ENCODE assay signal across 8 mouse cellular contexts in the genomic region with DNA sequence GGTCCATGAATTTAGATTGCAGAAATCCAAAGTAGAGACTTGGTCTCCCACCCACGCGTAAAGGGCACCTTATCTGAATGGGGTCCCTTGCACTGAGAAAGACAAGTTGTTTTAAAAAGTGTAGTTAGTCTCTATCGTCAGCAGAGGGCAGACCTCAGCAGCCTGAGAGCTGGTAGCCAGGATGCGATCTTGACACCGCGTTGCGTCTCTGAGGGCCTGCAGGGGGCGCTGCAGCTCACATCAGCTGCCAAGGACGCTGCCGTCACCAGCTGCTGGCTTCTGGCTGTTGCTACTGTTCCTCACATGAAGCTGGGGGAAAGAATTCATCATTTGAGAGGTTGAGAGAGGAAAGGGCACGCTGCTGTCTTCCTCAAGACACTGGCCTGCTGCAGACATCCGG. TPM values are rescaled to one million over a fixed set of nuclear protein-coding genes. Genes with fewer than 3 reads are reported as not detected.
DNase-seq lines count a peak whose midpoint lies in the region; ATAC-seq and TF ChIP-seq lines count a peak whose summit lies in the region.

No protein-coding gene starts in this region.

- H3K36me3 ChIP-seq in hindbrain, embryonic 13.5 days = no peaks in the 10 kb centered on the region

- in situ Hi-C loops in Patski (cut with MboI; ENCODE audit: low pct_unique_long_range_greater_than_20kb) = loop anchor here (5.0 to 10.0 kb wide), 3 partner anchors 134 to 446 kb away; no protein-coding TSS in a partner anchor

- CTCF ChIA-PET in Patski (lab: Charles Lee) = interaction anchor here (0.6 to 2.3 kb wide), 11 partner anchors 11 to 459 kb away, joined by 3 to 12 read pairs (median 4); no protein-coding TSS in a partner anchor

- peak; percentile 50 for DNase-seq in Patski (ENCODE audit: low read depth, low spot score)
- DNase-seq in cerebellum, adult 9-10 months = peak; percentile 85
- DNase-seq in frontal cortex, postnatal 25 days (ENCODE audit: low spot score in 2 of 2) = peak; percentile 76 to 87
- DNase-seq in layer of hippocampus, postnatal 10 days (ENCODE audit: low spot score in 2 of 2) = peak; percentile 92 to 96
- DNase-seq in lung, postnatal 25 days (ENCODE audit: low spot score) = peak; percentile 92
- peak; percentile 94 for DNase-seq in retina, postnatal 1 day
- DNase-seq in thymus, postnatal 36 days = peak; percentile 83 to 85

- POLR2A ChIA-PET in Patski (lab: Charles Lee) = no interaction called here

- ATAC-seq in Patski = peak; percentile 54
- peak; percentile 54; the same call in 1 of the 2 replicates for ATAC-seq in hindbrain, embryonic 13.5 days (ENCODE audit: low FRiP score)

- H3K9me3 ChIP-seq in hindbrain, embryonic 13.5 days = no peaks in the 10 kb centered on the region

- no peaks in the 10 kb centered on the region for H3K4me1 ChIP-seq in hindbrain, embryonic 13.5 days (replicated peaks)

- H3K27ac ChIP-seq in hindbrain, embryonic 13.5 days = no peak overlapping the region

- H3K4me3 ChIP-seq in hindbrain, embryonic 13.5 days = no peak overlapping the region

- H3K4me2 ChIP-seq in hindbrain, embryonic 13.5 days = no peak overlapping the region

- H3K9ac ChIP-seq in hindbrain, embryonic 13.5 days = no peak overlapping the region

- WGBS in hindbrain, embryonic 13.5 days = 13% methylated on average over 12 of the region's 12 CpGs

- TF ChIP-seq CTCF in Patski (IDR thresholded peaks at IDR 0.05) = peak; percentile 99

- H3K27me3 ChIP-seq in Patski = no peaks in the 10 kb centered on the region
- H3K27me3 ChIP-seq in hindbrain, embryonic 13.5 days = 0 out of 2 replicates have a peak, but pooled peaks cover 6% of the 10 kb centered on the region

RNA-seq across cellular contexts. Expression of a gene that starts 28.9 kb away (rescaled TPM):
- polyA plus RNA-seq in Patski (2021) = 155 TPM
- 111 and 123 TPM in 2 replicates for polyA plus RNA-seq in hindbrain, embryonic 13.5 days (2015; fragmentation: Nextera tagmentation; extraction: Ambion mirVana)
- total RNA-seq in layer of hippocampus, postnatal 10 days (2021) = 10 to 100 TPM; 92.2 to 94.2 TPM

RNA-seq across cellular contexts. Expression of a gene that starts 47.7 kb away (rescaled TPM):
- polyA plus RNA-seq in Patski (2021) = not detected
- 0.06 TPM in 1 of 2 replicates, not detected in the other for polyA plus RNA-seq in hindbrain, embryonic 13.5 days (2015; fragmentation: Nextera tagmentation; extraction: Ambion mirVana)
- under 1 TPM in 1 of 2 experiments, not detected in 1; 0.14 TPM for total RNA-seq in layer of hippocampus, postnatal 10 days (2021)
